Mouse (Mus musculus): Measurements from ENCODE around the gene Arpc4. TPM values are rescaled to one million over a fixed set of nuclear protein-coding genes. Genes with fewer than 3 reads are reported as not detected.

Gene Arpc4
- total and polyA plus RNA-seq, 2 experiments from 2014 or later, result 129 to 203 TPM

GRCm38 (mm10) chr6:113366639-113367038, 11.3 kb upstream of the Arpc4 start:
- no peak for ATAC-seq (ENCODE audit: insufficient read depth, low read depth)
- H3K36me3 ChIP-seq (replicated peaks; ENCODE audit: control insufficient read depth, insufficient read depth, low read length), result peaks cover 53% of the 10 kb centered on the region
- no peak for TF ChIP-seq EP300 (IDR thresholded peaks at IDR 0.05; ENCODE audit: low read depth)
- TF ChIP-seq CTCF (IDR thresholded peaks at IDR 0.05; ENCODE audit: low read depth), result no peak

DNA sequence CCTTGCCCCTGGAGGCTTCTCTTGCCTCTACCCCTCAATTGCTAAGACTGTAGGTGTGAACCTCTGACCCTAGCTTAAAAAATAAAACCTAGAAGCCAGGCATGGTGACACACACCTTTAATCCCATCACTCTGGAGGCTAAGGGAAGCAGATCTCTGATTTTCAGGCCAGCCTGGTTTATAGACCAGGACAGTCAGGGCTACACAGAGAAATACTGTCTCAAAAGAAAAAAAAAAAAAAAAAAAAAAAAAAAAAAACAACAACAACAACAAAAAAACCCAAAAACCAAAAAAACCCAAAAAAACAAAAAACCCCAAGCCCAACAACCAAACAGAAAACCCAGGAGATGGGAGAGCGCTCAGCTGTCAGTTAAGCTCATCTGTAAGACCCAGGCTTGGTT, 10.3 kb upstream of the Arpc4 start:
- WGBS, result 93% methylated on average over 1 of the region's 1 CpGs
- no peaks in the 10 kb centered on the region for H3K4me1 ChIP-seq (ENCODE audit: control insufficient read depth, insufficient read depth)
- H3K36me3 ChIP-seq (replicated peaks; ENCODE audit: control insufficient read depth, insufficient read depth, low read length), result peaks cover 62% of the 10 kb centered on the region

More at GRCm38 (mm10) chr6:113366639-113367038, 11.3 kb upstream of the Arpc4 start:
- Histone ChIP-seq H3K4me2 (ENCODE audit: low read depth, low read length) (no peak overlapping the region), H3K4me1 (ENCODE audit: control insufficient read depth, insufficient read depth) (no peaks in the 10 kb centered on the region), H3K4me3 (ENCODE audit: low read depth, low read length) (no peak overlapping the region), H3K27me3 (ENCODE audit: control insufficient read depth, insufficient read depth, low read length) (no peaks in the 10 kb centered on the region), H3K9me3 (replicated peaks; ENCODE audit: control insufficient read depth, low read length) (no peaks in the 10 kb centered on the region), H3K9ac (replicated peaks; ENCODE audit: low read depth, low read length) (no peak overlapping the region), H3K27ac (ENCODE audit: low read depth) (no peak overlapping the region)
- DNase-seq (ENCODE audit: low spot score), result no peak
- WGBS, result 88% methylated on average over 6 of the region's 6 CpGs

GRCm38 (mm10) chr6:113368124-113368523, 9.8 kb upstream of the Arpc4 start:
- no peak for DNase-seq (ENCODE audit: low spot score)
- WGBS, result 89% methylated on average over 7 of the region's 7 CpGs
- no peaks in the 10 kb centered on the region for H3K9me3 ChIP-seq (replicated peaks; ENCODE audit: control insufficient read depth, low read length)
- H3K9ac ChIP-seq (replicated peaks; ENCODE audit: low read depth, low read length), result no peak overlapping the region
- TF ChIP-seq EP300 (IDR thresholded peaks at IDR 0.05; ENCODE audit: low read depth) (no peak), CTCF (IDR thresholded peaks at IDR 0.05; ENCODE audit: low read depth) (no peak)
- H3K4me3 ChIP-seq (ENCODE audit: low read depth, low read length), result no peak overlapping the region
- peaks cover 68% of the 10 kb centered on the region for H3K36me3 ChIP-seq (replicated peaks; ENCODE audit: control insufficient read depth, insufficient read depth, low read length)
- H3K27ac ChIP-seq (ENCODE audit: low read depth), result no peak overlapping the region
- no peak for ATAC-seq (ENCODE audit: insufficient read depth, low read depth)
- H3K4me2 ChIP-seq (ENCODE audit: low read depth, low read length), result no peak overlapping the region
- H3K27me3 ChIP-seq (ENCODE audit: control insufficient read depth, insufficient read depth, low read length), result no peaks in the 10 kb centered on the region
- no peaks in the 10 kb centered on the region for H3K4me1 ChIP-seq (ENCODE audit: control insufficient read depth, insufficient read depth)

More for the DNA sequence above, 10.3 kb upstream of the Arpc4 start:
- Histone ChIP-seq H3K4me2 (ENCODE audit: low read depth, low read length) (no peak overlapping the region), H3K9ac (replicated peaks; ENCODE audit: low read depth, low read length) (no peak overlapping the region), H3K27ac (ENCODE audit: low read depth) (no peak overlapping the region), H3K27me3 (ENCODE audit: control insufficient read depth, insufficient read depth, low read length) (no peaks in the 10 kb centered on the region), H3K9me3 (replicated peaks; ENCODE audit: control insufficient read depth, low read length) (no peaks in the 10 kb centered on the region), H3K4me3 (ENCODE audit: low read depth, low read length) (no peak overlapping the region)
- DNase-seq (ENCODE audit: low spot score), result no peak
- TF ChIP-seq EP300 (IDR thresholded peaks at IDR 0.05; ENCODE audit: low read depth) (no peak), CTCF (IDR thresholded peaks at IDR 0.05; ENCODE audit: low read depth) (no peak)
- ATAC-seq (ENCODE audit: insufficient read depth, low read depth), result no peak

DNA sequence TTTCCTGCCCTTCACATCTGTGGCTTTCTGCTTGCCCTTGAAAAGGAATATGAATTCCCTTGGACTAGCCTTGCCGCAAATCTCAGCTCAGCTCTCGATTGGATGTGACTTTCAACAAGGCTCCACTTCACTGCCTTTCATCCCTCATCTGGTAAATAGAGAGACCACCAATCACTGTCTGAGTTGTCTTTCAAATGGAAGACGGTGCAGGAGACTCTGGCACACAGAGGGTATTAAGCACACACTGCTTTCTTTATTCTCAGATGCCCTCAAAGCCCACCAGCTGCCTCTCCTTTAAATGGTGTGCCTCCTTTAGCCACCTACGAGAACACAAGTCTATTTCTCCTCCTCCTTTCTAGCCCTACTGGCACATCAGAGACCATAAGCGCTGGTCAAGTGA, 9.3 kb upstream of the Arpc4 start:
- no peak for DNase-seq (ENCODE audit: low spot score)
- no peak for TF ChIP-seq CTCF (IDR thresholded peaks at IDR 0.05; ENCODE audit: low read depth)
- no peak for TF ChIP-seq EP300 (IDR thresholded peaks at IDR 0.05; ENCODE audit: low read depth)
- 82% methylated on average over 5 of the region's 5 CpGs for WGBS
- no peak overlapping the region for H3K4me3 ChIP-seq (ENCODE audit: low read depth, low read length)
- no peak for ATAC-seq (ENCODE audit: insufficient read depth, low read depth)
- no peak overlapping the region for H3K4me2 ChIP-seq (ENCODE audit: low read depth, low read length)
- H3K27me3 ChIP-seq (ENCODE audit: control insufficient read depth, insufficient read depth, low read length), result no peaks in the 10 kb centered on the region
- H3K36me3 ChIP-seq (replicated peaks; ENCODE audit: control insufficient read depth, insufficient read depth, low read length), result peaks cover 72% of the 10 kb centered on the region
- no peak overlapping the region for H3K9ac ChIP-seq (replicated peaks; ENCODE audit: low read depth, low read length)
- H3K9me3 ChIP-seq (replicated peaks; ENCODE audit: control insufficient read depth, low read length), result no peaks in the 10 kb centered on the region
- no peak overlapping the region for H3K27ac ChIP-seq (ENCODE audit: low read depth)
- H3K4me1 ChIP-seq (ENCODE audit: control insufficient read depth, insufficient read depth), result no peaks in the 10 kb centered on the region

- 88% methylated on average over 20 of the region's 20 CpGs for WGBS
- Histone ChIP-seq H3K4me2 (ENCODE audit: low read depth, low read length) (no peak overlapping the region), H3K4me1 (ENCODE audit: control insufficient read depth, insufficient read depth) (no peaks in the 10 kb centered on the region), H3K36me3 (replicated peaks; ENCODE audit: control insufficient read depth, insufficient read depth, low read length) (peaks cover 90% of the 10 kb centered on the region), H3K9ac (replicated peaks; ENCODE audit: low read depth, low read length) (no peak overlapping the region), H3K9me3 (replicated peaks; ENCODE audit: control insufficient read depth, low read length) (no peaks in the 10 kb centered on the region), H3K27ac (ENCODE audit: low read depth) (no peak overlapping the region), H3K4me3 (ENCODE audit: low read depth, low read length) (no peak overlapping the region), H3K27me3 (ENCODE audit: control insufficient read depth, insufficient read depth, low read length) (no peaks in the 10 kb centered on the region)
- TF ChIP-seq CTCF (IDR thresholded peaks at IDR 0.05; ENCODE audit: low read depth) (no peak), EP300 (IDR thresholded peaks at IDR 0.05; ENCODE audit: low read depth) (no peak)
- no peak for ATAC-seq (ENCODE audit: insufficient read depth, low read depth)
- DNase-seq (ENCODE audit: low spot score), result no peak
Measured at GRCm38 (mm10) chr6:113370194-113370929, 7.6 kb upstream of the Arpc4 start.

- Histone ChIP-seq H3K9ac (replicated peaks; ENCODE audit: low read depth, low read length) (no peak overlapping the region), H3K4me3 (ENCODE audit: low read depth, low read length) (no peak overlapping the region), H3K27me3 (ENCODE audit: control insufficient read depth, insufficient read depth, low read length) (no peaks in the 10 kb centered on the region), H3K4me1 (ENCODE audit: control insufficient read depth, insufficient read depth) (peaks cover under 1% of the 10 kb centered on the region; the same call in 1 of the 2 replicates), H3K27ac (ENCODE audit: low read depth) (no peak overlapping the region), H3K36me3 (replicated peaks; ENCODE audit: control insufficient read depth, insufficient read depth, low read length) (peaks cover 73% of the 10 kb centered on the region), H3K4me2 (ENCODE audit: low read depth, low read length) (no peak overlapping the region), H3K9me3 (replicated peaks; ENCODE audit: control insufficient read depth, low read length) (no peaks in the 10 kb centered on the region)
- WGBS, result 82% methylated on average over 4 of the region's 4 CpGs
- ATAC-seq (ENCODE audit: insufficient read depth, low read depth) (no peak), DNase-seq (ENCODE audit: low spot score) (no peak)
- TF ChIP-seq EP300 (IDR thresholded peaks at IDR 0.05; ENCODE audit: low read depth) (no peak), CTCF (IDR thresholded peaks at IDR 0.05; ENCODE audit: low read depth) (no peak)
Measured at GRCm38 (mm10) chr6:113373491-113373890, 4.4 kb upstream of the Arpc4 start.

Measured in heart, postnatal 0 days (tissue).